25 mouse cellular contexts compared by ENCODE assay signal in genomic region chr6:99817245-99817644, GRCm38 (mm10).
A peak's percentile ranks its signal among the peaks of the same experiment; 100 is the strongest.
DNase-seq lines count a peak whose midpoint lies in the region; ATAC-seq and TF ChIP-seq lines count a peak whose summit lies in the region.
"Had no signal": no experiment of that assay in that cellular context is flagged by ENCODE, and none has a peak within 500 bp of the region (broad histone marks: within the 10 kb centered on the region; RNA-seq: fewer than 3 reads in every experiment).

No protein-coding gene starts in this region.

- TF ChIP-seq CTCF in heart, adult 2 months (IDR thresholded peaks at IDR 0.05), result no peak

- no peak for TF ChIP-seq EP300 in heart, adult 2 months (IDR thresholded peaks at IDR 0.05; ENCODE audit: insufficient read depth, low read depth, low read length)

- H3K4me3 ChIP-seq in heart, adult 2 months, result no peak overlapping the region
- H3K4me3 ChIP-seq: forebrain, embryonic 10.5 days; forebrain, embryonic 13.5 days; gastrocnemius, adult 2 months; heart, embryonic 10.5 days; heart, embryonic 13.5 days; hindbrain, embryonic 12.5 days; hindbrain, embryonic 15.5 days had no signal

- H3K27ac ChIP-seq in heart, adult 2 months, result no peak overlapping the region
- H3K27ac ChIP-seq: forebrain, embryonic 10.5 days; forebrain, embryonic 13.5 days; gastrocnemius, adult 2 months; heart, embryonic 10.5 days; heart, embryonic 13.5 days; hindbrain, embryonic 12.5 days; hindbrain, embryonic 15.5 days had no signal

- no peak overlapping the region for H3K9ac ChIP-seq in heart, adult 2 months (ENCODE audit: low read depth, low read length)
- H3K9ac ChIP-seq: forebrain, embryonic 13.5 days; forebrain, postnatal 0 days; heart, embryonic 13.5 days; hindbrain, embryonic 12.5 days; hindbrain, embryonic 15.5 days had no signal

- H3K79me2 ChIP-seq in heart, adult 2 months (replicated peaks; ENCODE audit: control insufficient read depth, insufficient read depth, low read length), result no peaks in the 10 kb centered on the region

- intact Hi-C loops in heart, adult 2 months (cut with DNase I), result no loop called here

- DNase-seq in kidney, adult 9 months, result peak; percentile 38
- no peak for DNase-seq in kidney, postnatal 4 days
- DNase-seq in ZHBTc4 (ENCODE audit: low read depth, low spot score), result peak; percentile 49
- DNase-seq in heart, adult 2 months, result no peak
- no peak for DNase-seq in adrenal gland, adult (ENCODE audit: inconsistent age in 2 of 2, low spot score in 1 of 2)
- DNase-seq in heart, postnatal 4 days, result no peak
- DNase-seq: adrenal gland, postnatal 14 days; cerebellum, adult 11-12 months; cerebellum, adult 8-10 months; cerebellum, postnatal 10 days; cerebellum, postnatal 36 days; embryo, embryonic 11 days; forebrain, postnatal 0 days; gastrocnemius, adult 2 months; gastrocnemius, postnatal 14 days; heart, postnatal 14 days had no signal

- no peaks in the 10 kb centered on the region for H3K4me1 ChIP-seq in heart, adult 2 months (ENCODE audit: control insufficient read depth, insufficient read depth, low read length)

- H3K36me3 ChIP-seq in heart, adult 2 months (ENCODE audit: control insufficient read depth, insufficient read depth, low read length), result no peaks in the 10 kb centered on the region
- H3K36me3 ChIP-seq: forebrain, embryonic 10.5 days; heart, embryonic 10.5 days; heart, embryonic 13.5 days; hindbrain, embryonic 12.5 days; hindbrain, embryonic 15.5 days had no signal

- no peaks in the 10 kb centered on the region for H3K27me3 ChIP-seq in heart, adult 2 months (ENCODE audit: control insufficient read depth, insufficient read depth, low read length)
- H3K27me3 ChIP-seq: forebrain, embryonic 13.5 days had no signal

- TF ChIP-seq POLR2A in heart, adult 2 months (IDR thresholded peaks at IDR 0.05; ENCODE audit: insufficient read depth, low read depth, low read length), result no peak

- ATAC-seq in megakaryocyte, adult 5-6 weeks (ENCODE audit: poor library complexity, severe bottlenecking), result peak; percentile 57
- ATAC-seq: CD4-positive, CD25-positive, alpha-beta regulatory T cell, adult 4 months; forebrain, embryonic 13.5 days; forebrain, postnatal 0 days; intestine, postnatal 0 days had no signal

- WGBS in heart, adult 2 months, result 93% methylated on average over 1 of the region's 1 CpGs

Comparison
In these comparisons a context has a peak if more than half of its experiments do, and no peak if none do; other contexts are left out.
1. DNase-seq: peak in kidney, adult 9 months (single experiment) and ZHBTc4 (single experiment); none in kidney, postnatal 4 days (0 of 2), heart, adult 2 months (0 of 2), adrenal gland, adult (0 of 2) and heart, postnatal 4 days (single experiment).